ENCODE assay signal across 33 mouse cellular contexts in genomic region chr10:93655428-93655827, GRCm38 (mm10). TPM values are rescaled to one million over a fixed set of nuclear protein-coding genes. Genes with fewer than 3 reads are reported as not detected.
DNase-seq lines count a peak whose midpoint lies in the region; ATAC-seq and TF ChIP-seq lines count a peak whose summit lies in the region.
"Had no signal": no experiment of that assay in that cellular context is flagged by ENCODE, and none has a peak within 500 bp of the region (broad histone marks: within the 10 kb centered on the region; RNA-seq: fewer than 3 reads in every experiment).

No protein-coding gene starts in this region.

- no peaks in the 10 kb centered on the region for H3K9me3 ChIP-seq in lung, postnatal 0 days (ENCODE audit: low read length)
- H3K9me3 ChIP-seq: embryonic facial prominence, embryonic 12.5 days; forebrain, embryonic 10.5 days; forebrain, embryonic 15.5 days; heart, embryonic 10.5 days; heart, embryonic 15.5 days; hindbrain, embryonic 12.5 days; neural tube, embryonic 12.5 days had no signal

- no peaks in the 10 kb centered on the region for H3K36me3 ChIP-seq in heart, adult 2 months (ENCODE audit: control insufficient read depth, insufficient read depth, low read length)
- no peaks in the 10 kb centered on the region for H3K36me3 ChIP-seq in lung, postnatal 0 days (ENCODE audit: insufficient read depth, low read length)
- H3K36me3 ChIP-seq: embryonic facial prominence, embryonic 12.5 days; forebrain, embryonic 15.5 days; heart, embryonic 10.5 days; heart, embryonic 15.5 days; neural tube, embryonic 12.5 days had no signal

- no peak overlapping the region for H3K4me2 ChIP-seq in lung, postnatal 0 days (replicated peaks; ENCODE audit: low read depth, low read length)
- H3K4me2 ChIP-seq: embryonic facial prominence, embryonic 12.5 days; forebrain, embryonic 15.5 days; heart, embryonic 15.5 days; hindbrain, embryonic 12.5 days; midbrain, embryonic 11.5 days; neural tube, embryonic 12.5 days had no signal

- no peak overlapping the region for H3K27ac ChIP-seq in heart, adult 2 months
- H3K27ac ChIP-seq in layer of hippocampus, adult 2 months, result no peak overlapping the region
- no peak overlapping the region for H3K27ac ChIP-seq in lung, postnatal 0 days (ENCODE audit: low read length)
- H3K27ac ChIP-seq: embryonic facial prominence, embryonic 12.5 days; forebrain, embryonic 10.5 days; forebrain, embryonic 15.5 days; gastrocnemius, adult 2 months; heart, embryonic 10.5 days; heart, embryonic 15.5 days; hindbrain, embryonic 12.5 days; macrophage; neural tube, embryonic 12.5 days had no signal

- WGBS in heart, adult 2 months, result 73% methylated on average over 15 of the region's 15 CpGs
- WGBS in lung, postnatal 0 days, result 73% methylated on average over 15 of the region's 15 CpGs

- TF ChIP-seq EP300 in heart, adult 2 months (IDR thresholded peaks at IDR 0.05; ENCODE audit: insufficient read depth, low read depth, low read length), result no peak
- no peak for TF ChIP-seq EP300 in lung, postnatal 0 days (IDR thresholded peaks at IDR 0.05)

- TF ChIP-seq CTCF in heart, adult 2 months (IDR thresholded peaks at IDR 0.05), result no peak
- TF ChIP-seq CTCF in layer of hippocampus, adult 2 months (conservative IDR thresholded peaks at IDR 0.05), result peak; percentile 39
- TF ChIP-seq CTCF in lung, postnatal 0 days (IDR thresholded peaks at IDR 0.05), result peak; percentile 44

- no peaks in the 10 kb centered on the region for H3K79me2 ChIP-seq in heart, adult 2 months (replicated peaks; ENCODE audit: control insufficient read depth, insufficient read depth, low read length)

- H3K4me3 ChIP-seq in heart, adult 2 months, result no peak overlapping the region
- H3K4me3 ChIP-seq in layer of hippocampus, adult 2 months, result no peak overlapping the region
- H3K4me3 ChIP-seq in lung, postnatal 0 days (ENCODE audit: low read depth, low read length), result no peak overlapping the region
- H3K4me3 ChIP-seq: embryonic facial prominence, embryonic 12.5 days; forebrain, embryonic 10.5 days; forebrain, embryonic 15.5 days; gastrocnemius, adult 2 months; heart, embryonic 10.5 days; heart, embryonic 15.5 days; hindbrain, embryonic 12.5 days; myocyte; neural tube, embryonic 12.5 days had no signal

- no peak for TF ChIP-seq POLR2A in heart, adult 2 months (IDR thresholded peaks at IDR 0.05; ENCODE audit: insufficient read depth, low read depth, low read length)

- intact Hi-C loops in heart, adult 2 months (cut with DNase I), result no loop called here

- peak; percentile 62 for DNase-seq in heart, adult 11 months
- no peak for DNase-seq in heart, adult 2 months
- DNase-seq in layer of hippocampus, adult 2 months (ENCODE audit: low spot score in 2 of 2), result no peak
- no peak for DNase-seq in layer of hippocampus, adult 9-10 months (ENCODE audit: low spot score)
- no peak for DNase-seq in lung, postnatal 0 days (ENCODE audit: low spot score)
- no peak for DNase-seq in lung, postnatal 10 days
- no peak for DNase-seq in gastrocnemius, adult 8-10 months (ENCODE audit: low spot score in 2 of 2)
- DNase-seq: adrenal gland, postnatal 10 days; cerebellum, adult 9-11 months; embryo, embryonic 11 days; gastrocnemius, adult 2 months; heart, postnatal 36 days; kidney, adult 18-20 months; kidney, postnatal 4 days; layer of hippocampus, adult 9-11 months; liver; lung, adult 18-20 months; right cerebral cortex, adult 18-20 months; spleen, adult 18-20 months; thymus, postnatal 25 days had no signal

- peaks cover 3% of the 10 kb centered on the region for H3K4me1 ChIP-seq in heart, adult 2 months (ENCODE audit: control insufficient read depth, insufficient read depth, low read length)
- no peaks in the 10 kb centered on the region for H3K4me1 ChIP-seq in lung, postnatal 0 days (ENCODE audit: insufficient read depth, low read depth, low read length)
- H3K4me1 ChIP-seq: embryonic facial prominence, embryonic 12.5 days; forebrain, embryonic 10.5 days; forebrain, embryonic 15.5 days; heart, embryonic 10.5 days; heart, embryonic 15.5 days; hindbrain, embryonic 12.5 days; neural tube, embryonic 12.5 days had no signal

- no peaks in the 10 kb centered on the region for H3K27me3 ChIP-seq in heart, adult 2 months (ENCODE audit: control insufficient read depth, insufficient read depth, low read length)
- H3K27me3 ChIP-seq in lung, postnatal 0 days (replicated peaks; ENCODE audit: insufficient read depth, low read length), result no peaks in the 10 kb centered on the region
- H3K27me3 ChIP-seq: embryonic facial prominence, embryonic 12.5 days; forebrain, embryonic 15.5 days; hindbrain, embryonic 12.5 days; neural tube, embryonic 12.5 days; Patski had no signal

- no peak overlapping the region for H3K9ac ChIP-seq in heart, adult 2 months (ENCODE audit: low read depth, low read length)
- H3K9ac ChIP-seq in lung, postnatal 0 days (replicated peaks; ENCODE audit: low read depth), result no peak overlapping the region
- H3K9ac ChIP-seq: embryonic facial prominence, embryonic 12.5 days; forebrain, embryonic 15.5 days; heart, embryonic 15.5 days; hindbrain, embryonic 12.5 days; neural tube, embryonic 12.5 days had no signal

- ATAC-seq in lung, postnatal 0 days, result no peak
- ATAC-seq: forebrain, embryonic 15.5 days; midbrain, embryonic 16.5 days; Patski had no signal

RNA-seq across cellular contexts. Expression of gene Ntn4, which starts 14.9 kb away (rescaled TPM):
- total RNA-seq in heart, adult 2 months (2021), result 10 to 100 TPM; 14.0 to 14.9 TPM
- 7.4 and 11.5 TPM in 2 replicates for polyA plus RNA-seq in heart, adult 2 months (2012; rRNA removed)
- total RNA-seq in layer of hippocampus, adult 2 months (2021), result 1 to 10 TPM; 5.5 to 7.8 TPM
- 1.3 and 1.4 TPM in 2 replicates for polyA plus RNA-seq in lung, postnatal 0 days (2015; fragmentation: Nextera tagmentation; extraction: Ambion mirVana)
- 1 to 10 TPM; 4.6 to 7.7 (median 6.2) TPM for total RNA-seq in gastrocnemius, adult 8-10 months (2022)
- total RNA-seq: MEL had no signal
